Mouse (Mus musculus): Measurements from ENCODE around the gene Thra.

GRCm38 (mm10) chr11:98797909-98798308 is 57.5 kb downstream of the Thra start:
- no peak for TF ChIP-seq GATA1 (IDR thresholded peaks at IDR 0.05; ENCODE audit: borderline replicate concordance, low read length)
- TF ChIP-seq FLI1 (IDR thresholded peaks at IDR 0.05; ENCODE audit: low read length) = no peak
